Mouse (Mus musculus): ENCODE measurements around the gene Kat2a. TPM values are rescaled to one million over a fixed set of nuclear protein-coding genes. Genes with fewer than 3 reads are reported as not detected.

Kat2a gene
- polyA plus RNA-seq, 1 experiment from 2014 or later = 39.0 TPM

DNA sequence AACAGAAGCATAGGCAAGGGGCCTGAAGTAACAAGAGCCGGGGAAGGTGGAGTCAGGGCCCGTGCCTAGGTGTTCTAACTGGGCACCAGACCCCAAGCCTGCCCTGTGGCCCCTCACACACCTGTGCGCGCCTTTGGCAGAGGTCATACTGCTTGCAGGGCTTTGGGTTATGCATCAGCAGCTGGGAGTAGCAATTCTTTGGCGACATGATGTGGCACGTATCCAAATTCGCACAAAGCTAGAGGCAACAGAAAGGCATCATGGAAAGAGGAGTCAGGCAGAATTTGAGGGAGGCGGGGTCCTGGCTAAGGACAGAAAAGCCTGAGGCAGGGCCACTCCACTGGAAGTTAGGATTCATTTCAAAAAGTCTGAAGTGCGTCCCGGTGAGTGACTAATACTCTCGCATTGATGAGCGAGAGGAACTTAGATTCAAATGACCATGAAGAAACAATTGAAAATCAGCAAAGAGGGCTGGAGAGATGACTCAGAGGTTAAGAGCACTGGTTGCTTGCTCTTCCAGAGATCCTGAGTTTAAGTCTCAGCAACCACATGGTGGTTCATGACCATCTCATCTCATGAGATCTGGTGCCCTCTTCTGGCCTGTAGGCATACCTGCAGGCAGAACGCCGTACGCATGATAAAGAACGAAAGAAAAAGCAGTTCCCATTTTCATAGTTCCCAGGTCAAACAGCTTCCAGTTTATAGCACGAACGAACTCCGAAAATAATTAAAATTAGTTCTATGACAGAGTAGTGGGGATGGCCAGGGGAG is 10.0 kb downstream of the Kat2a start:
- H3K27ac ChIP-seq = no peak overlapping the region
- peak overlapping the region; percentile 43 for H3K4me2 ChIP-seq (ENCODE audit: low read length)
- WGBS = 35% methylated on average over 19 of the region's 19 CpGs
- no peaks in the 10 kb centered on the region for H3K9me3 ChIP-seq (replicated peaks; ENCODE audit: low read length)
- no peak overlapping the region for H3K9ac ChIP-seq (ENCODE audit: low read depth, low read length)
- 0 out of 2 replicates have a peak, but pooled peaks have one; percentile 19 for ATAC-seq (replicated peaks; ENCODE audit: low FRiP score, low read depth)
- H3K4me3 ChIP-seq (replicated peaks; ENCODE audit: low read depth, low read length) = no peak overlapping the region
- peaks cover 27% of the 10 kb centered on the region for H3K36me3 ChIP-seq (ENCODE audit: insufficient read depth, low read length)
- TF ChIP-seq CTCF (IDR thresholded peaks at IDR 0.05; ENCODE audit: low read depth) = peak; percentile 97
- DNase-seq (ENCODE audit: low spot score) = peak; percentile 90
- no peaks in the 10 kb centered on the region; the same call in 1 of the 2 replicates for H3K4me1 ChIP-seq (replicated peaks; ENCODE audit: insufficient read depth, low read length)
- no peaks in the 10 kb centered on the region for H3K27me3 ChIP-seq (ENCODE audit: insufficient read depth, low read length)

GRCm38 (mm10) chr11:100701301-100701700 is 11.0 kb downstream of the Kat2a start:
- peak; percentile 55 for DNase-seq (ENCODE audit: low spot score)
- H3K4me3 ChIP-seq (replicated peaks; ENCODE audit: low read depth, low read length) = no peak overlapping the region; the same call in 1 of the 2 replicates

DNA sequence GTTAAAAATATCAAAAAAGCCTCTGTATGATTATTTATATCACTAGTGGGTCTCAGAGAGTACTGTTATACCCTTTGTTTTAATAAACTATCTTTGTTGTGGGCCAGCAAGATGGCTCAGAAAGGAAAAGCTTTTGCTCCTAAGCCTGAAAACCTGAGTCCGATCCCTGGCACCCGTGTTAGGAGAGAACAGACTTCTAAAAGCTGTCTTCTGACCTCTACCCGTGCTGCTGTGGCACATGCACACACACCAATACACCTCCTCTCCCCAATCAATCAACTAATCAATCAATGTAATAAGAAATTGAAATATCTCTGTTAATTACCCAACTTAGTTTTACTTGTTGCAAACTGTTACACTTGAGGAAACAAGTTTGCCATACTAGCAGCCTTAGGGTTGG is 11.6 kb downstream of the Kat2a start:
- ATAC-seq (replicated peaks; ENCODE audit: low FRiP score, low read depth) (no peak), DNase-seq (ENCODE audit: low spot score) (no peak)
- H3K27me3 ChIP-seq (ENCODE audit: insufficient read depth, low read length) = no peaks in the 10 kb centered on the region
- H3K4me3 ChIP-seq (replicated peaks; ENCODE audit: low read depth, low read length) = no peak overlapping the region
- H3K9ac ChIP-seq (ENCODE audit: low read depth, low read length) = no peak overlapping the region
- peaks cover 12% of the 10 kb centered on the region for H3K36me3 ChIP-seq (ENCODE audit: insufficient read depth, low read length)
- WGBS = 78% methylated on average over 3 of the region's 3 CpGs
- no peak overlapping the region for H3K27ac ChIP-seq
- no peaks in the 10 kb centered on the region for H3K9me3 ChIP-seq (replicated peaks; ENCODE audit: low read length)
- H3K4me2 ChIP-seq (ENCODE audit: low read length) = peak overlapping the region; percentile 37; the same call in 1 of the 2 replicates
- H3K4me1 ChIP-seq (replicated peaks; ENCODE audit: insufficient read depth, low read length) = no peaks in the 10 kb centered on the region; the same call in 1 of the 2 replicates
- no peak for TF ChIP-seq CTCF (IDR thresholded peaks at IDR 0.05; ENCODE audit: low read depth)

More at GRCm38 (mm10) chr11:100701301-100701700, 11.0 kb downstream of the Kat2a start:
- ATAC-seq (replicated peaks; ENCODE audit: low FRiP score, low read depth) = no peak
- Histone ChIP-seq H3K9me3 (replicated peaks; ENCODE audit: low read length) (no peaks in the 10 kb centered on the region), H3K9ac (ENCODE audit: low read depth, low read length) (no peak overlapping the region), H3K4me2 (ENCODE audit: low read length) (peak overlapping the region; percentile 37), H3K4me1 (replicated peaks; ENCODE audit: insufficient read depth, low read length) (no peaks in the 10 kb centered on the region; the same call in 1 of the 2 replicates), H3K36me3 (ENCODE audit: insufficient read depth, low read length) (peaks cover 18% of the 10 kb centered on the region), H3K27ac (no peak overlapping the region), H3K27me3 (ENCODE audit: insufficient read depth, low read length) (no peaks in the 10 kb centered on the region)
- TF ChIP-seq CTCF (IDR thresholded peaks at IDR 0.05; ENCODE audit: low read depth) = no peak
- 9% methylated on average over 14 of the region's 14 CpGs for WGBS

- H3K4me2 ChIP-seq (ENCODE audit: low read length) = no peak overlapping the region
- TF ChIP-seq CTCF (IDR thresholded peaks at IDR 0.05; ENCODE audit: low read depth) = no peak
- H3K4me1 ChIP-seq (replicated peaks; ENCODE audit: insufficient read depth, low read length) = no peaks in the 10 kb centered on the region; the same call in 1 of the 2 replicates
- H3K4me3 ChIP-seq (replicated peaks; ENCODE audit: low read depth, low read length) = no peak overlapping the region
- H3K27ac ChIP-seq = no peak overlapping the region
- H3K27me3 ChIP-seq (ENCODE audit: insufficient read depth, low read length) = no peaks in the 10 kb centered on the region
- ATAC-seq (replicated peaks; ENCODE audit: low FRiP score, low read depth) (no peak), DNase-seq (ENCODE audit: low spot score) (no peak)
- H3K36me3 ChIP-seq (ENCODE audit: insufficient read depth, low read length) = no peaks in the 10 kb centered on the region
- H3K9ac ChIP-seq (ENCODE audit: low read depth, low read length) = no peak overlapping the region
- 75% methylated on average over 7 of the region's 7 CpGs for WGBS
- no peaks in the 10 kb centered on the region for H3K9me3 ChIP-seq (replicated peaks; ENCODE audit: low read length)
Observed at GRCm38 (mm10) chr11:100697921-100698320, 14.3 kb downstream of the Kat2a start.

- Histone ChIP-seq H3K9ac (ENCODE audit: low read depth, low read length) (no peak overlapping the region), H3K4me2 (ENCODE audit: low read length) (no peak overlapping the region), H3K36me3 (ENCODE audit: insufficient read depth, low read length) (no peaks in the 10 kb centered on the region), H3K27ac (no peak overlapping the region), H3K9me3 (replicated peaks; ENCODE audit: low read length) (no peaks in the 10 kb centered on the region), H3K27me3 (ENCODE audit: insufficient read depth, low read length) (no peaks in the 10 kb centered on the region), H3K4me3 (replicated peaks; ENCODE audit: low read depth, low read length) (no peak overlapping the region), H3K4me1 (replicated peaks; ENCODE audit: insufficient read depth, low read length) (peaks cover 6% of the 10 kb centered on the region)
- DNase-seq (ENCODE audit: low spot score) (peak; percentile 76), ATAC-seq (replicated peaks; ENCODE audit: low FRiP score, low read depth) (0 out of 2 replicates have a peak, but pooled peaks have one; percentile 55)
- WGBS = 36% methylated on average over 5 of the region's 5 CpGs
- TF ChIP-seq CTCF (IDR thresholded peaks at IDR 0.05; ENCODE audit: low read depth) = peak; percentile 92
Observed at GRCm38 (mm10) chr11:100694926-100695325, 17.3 kb downstream of the Kat2a start.

GRCm38 (mm10) chr11:100693154-100693553 is 19.1 kb downstream of the Kat2a start:
- Histone ChIP-seq H3K36me3 (ENCODE audit: insufficient read depth, low read length) (no peaks in the 10 kb centered on the region), H3K9me3 (replicated peaks; ENCODE audit: low read length) (no peaks in the 10 kb centered on the region), H3K4me3 (replicated peaks; ENCODE audit: low read depth, low read length) (no peak overlapping the region), H3K27ac (no peak overlapping the region), H3K27me3 (ENCODE audit: insufficient read depth, low read length) (no peaks in the 10 kb centered on the region), H3K4me2 (ENCODE audit: low read length) (no peak overlapping the region), H3K4me1 (replicated peaks; ENCODE audit: insufficient read depth, low read length) (peaks cover 6% of the 10 kb centered on the region), H3K9ac (ENCODE audit: low read depth, low read length) (no peak overlapping the region)
- WGBS = 21% methylated on average over 5 of the region's 5 CpGs
- DNase-seq (ENCODE audit: low spot score) (no peak), ATAC-seq (replicated peaks; ENCODE audit: low FRiP score, low read depth) (no peak)
- TF ChIP-seq CTCF (IDR thresholded peaks at IDR 0.05; ENCODE audit: low read depth) = no peak

All from kidney, postnatal 0 days (tissue).